Mouse (Mus musculus) ES-E14 (cell line): ENCODE data around the gene Nfat5.

ENCODE experiments used
- HCFC1 ChIP-seq: IDR thresholded peaks from 2 replicates; pipeline ENCODE4 v1.6.1; 2012; ENCODE audit warnings: low read length, inconsistent platforms, borderline replicate concordance; ENCODE audit not compliant: insufficient read depth
- MAFK ChIP-seq: IDR thresholded peaks from 2 replicates; pipeline ENCODE4 v1.6.1; 2014; ENCODE audit warnings: mild to moderate bottlenecking, low read depth, low read length, inconsistent platforms; ENCODE audit not compliant: insufficient read depth
- ZC3H11A ChIP-seq: IDR thresholded peaks from 2 replicates; pipeline ENCODE4 v1.6.1; 2012; ENCODE audit warnings: low read depth, mild to moderate bottlenecking, inconsistent platforms, low read length, borderline replicate concordance
- ZNF384 ChIP-seq: IDR thresholded peaks from 2 replicates; pipeline ENCODE4 v1.6.1; 2012; ENCODE audit warnings: low read depth, low read length, inconsistent platforms

DNA sequence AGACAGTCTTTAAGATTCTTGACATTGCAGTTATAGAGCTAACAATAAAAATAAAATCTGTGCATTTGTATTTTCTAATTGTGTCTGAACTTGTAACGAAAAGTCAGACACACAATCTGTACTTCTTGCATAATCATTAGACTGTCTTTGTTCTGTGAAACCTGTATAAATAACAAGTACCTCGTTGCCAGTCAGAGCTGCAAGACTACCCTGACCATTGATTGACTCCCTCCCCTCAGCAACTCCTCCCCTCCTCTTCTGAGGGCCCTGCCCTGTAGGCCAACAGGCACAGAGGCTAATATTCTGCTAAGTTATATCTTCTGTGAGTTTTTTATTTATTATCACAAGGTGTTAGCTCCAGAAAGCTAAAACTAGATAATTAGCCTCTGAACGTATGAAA lies 112.7 kb downstream of the Nfat5 start:
- TF ChIP-seq ZNF384 (no peak), MAFK (no peak), ZC3H11A (no peak), HCFC1 (no peak)
